Mouse (Mus musculus) neural tube, embryonic 10.5 days (tissue): ENCODE data around the gene Ap1b1.

ENCODE experiments used
- DNase-seq: peaks from one replicate; pipeline ENCODE4 v3.0.0-alpha.2; 2017; ENCODE audit warnings: low spot score; ENCODE audit errors: extremely low spot score

The Ap1b1 gene

GRCm38 (mm10) chr11:4986695-4987486, at the start of gene Ap1b1:
Ap1b1 (plus strand) TSS chr11:4986824.
- DNase-seq, result peak; percentile 95

- no peak for DNase-seq
Measured at GRCm38 (mm10) chr11:4946530-4946929, 40.1 kb upstream of the Ap1b1 start.

- DNase-seq, result peak; percentile 62
Measured at GRCm38 (mm10) chr11:4946947-4947812, 39.4 kb upstream of the Ap1b1 start.

- no peak for DNase-seq
Measured at GRCm38 (mm10) chr11:4947813-4948174, 38.8 kb upstream of the Ap1b1 start, which contains the start of gene Nefh. Nefh (minus strand) TSS chr11:4948064.

- no peak for DNase-seq
Measured at GRCm38 (mm10) chr11:4948792-4949191, 37.8 kb upstream of the Ap1b1 start.

- DNase-seq, result peak; percentile 90
Measured at GRCm38 (mm10) chr11:4949256-4950044, 37.2 kb upstream of the Ap1b1 start.

- DNase-seq, result no peak
Measured at GRCm38 (mm10) chr11:4953401-4953800, 33.2 kb upstream of the Ap1b1 start.

- peak; percentile 17 for DNase-seq
Measured at GRCm38 (mm10) chr11:4953918-4954317, 32.7 kb upstream of the Ap1b1 start.

GRCm38 (mm10) chr11:4963099-4963808, 23.4 kb upstream of the Ap1b1 start:
- no peak for DNase-seq

GRCm38 (mm10) chr11:4966325-4966724, 20.3 kb upstream of the Ap1b1 start:
- no peak for DNase-seq

- DNase-seq, result no peak
Measured at GRCm38 (mm10) chr11:4966888-4967287, 19.7 kb upstream of the Ap1b1 start.

- DNase-seq, result no peak
Measured at GRCm38 (mm10) chr11:4967549-4967948, 19.1 kb upstream of the Ap1b1 start.

- no peak for DNase-seq
Measured at GRCm38 (mm10) chr11:4968376-4968775, 18.2 kb upstream of the Ap1b1 start.

- DNase-seq, result peak; percentile 44
Measured at GRCm38 (mm10) chr11:4972967-4973870, 13.4 kb upstream of the Ap1b1 start.

GRCm38 (mm10) chr11:4973871-4974256, 12.8 kb upstream of the Ap1b1 start:
- no peak for DNase-seq

GRCm38 (mm10) chr11:4974376-4975122, 12.1 kb upstream of the Ap1b1 start:
- DNase-seq, result no peak

- peak; percentile 71 for DNase-seq
Measured at GRCm38 (mm10) chr11:4975623-4976022, 11.0 kb upstream of the Ap1b1 start.

GRCm38 (mm10) chr11:4983010-4983409, 3.6 kb upstream of the Ap1b1 start:
- no peak for DNase-seq

- no peak for DNase-seq
Measured at GRCm38 (mm10) chr11:4983538-4983937, 3.1 kb upstream of the Ap1b1 start.
